ENCODE assay signal across 8 mouse cellular contexts in genomic region chr6:114724351-114724750, GRCm38 (mm10).
DNase-seq lines count a peak whose midpoint lies in the region; ATAC-seq and TF ChIP-seq lines count a peak whose summit lies in the region.
"Had no signal": no experiment of that assay in that cellular context is flagged by ENCODE, and none has a peak within 500 bp of the region (broad histone marks: within the 10 kb centered on the region; RNA-seq: fewer than 3 reads in every experiment).

No protein-coding gene starts in this region.

- no peaks in the 10 kb centered on the region for H3K9me3 ChIP-seq in heart, embryonic 14.5 days (ENCODE audit: control insufficient read depth, low read length)
- H3K9me3 ChIP-seq in heart, embryonic 12.5 days (replicated peaks) = no peaks in the 10 kb centered on the region
- no peaks in the 10 kb centered on the region for H3K9me3 ChIP-seq in ES-Bruce4 (replicated peaks; ENCODE audit: control insufficient read depth, insufficient read depth, low read length, poor library complexity, severe bottlenecking)
- H3K9me3 ChIP-seq: intestine, embryonic 15.5 days had no signal

- DNase-seq in layer of hippocampus, adult 2 months (ENCODE audit: low spot score in 2 of 2) = no peak
- no peak for DNase-seq in layer of hippocampus, postnatal 25 days (ENCODE audit: extremely low spot score in 1 of 2, low spot score in 1 of 2)
- peak; percentile 23 for DNase-seq in fat pad, adult 2 months (ENCODE audit: extremely low read depth, low read depth, low spot score)
- DNase-seq in urinary bladder, postnatal 4 days (ENCODE audit: low spot score in 2 of 2) = no peak

- no peak for TF ChIP-seq POLR2A in ES-Bruce4 (IDR thresholded peaks at IDR 0.05; ENCODE audit: insufficient read depth, low read length)

- no peaks in the 10 kb centered on the region for H3K36me3 ChIP-seq in heart, embryonic 14.5 days (ENCODE audit: control insufficient read depth, insufficient read depth, low read length)
- H3K36me3 ChIP-seq in heart, embryonic 12.5 days = no peaks in the 10 kb centered on the region
- H3K36me3 ChIP-seq in ES-Bruce4 (ENCODE audit: control insufficient read depth, insufficient read depth, low read length, poor library complexity, severe bottlenecking) = no peaks in the 10 kb centered on the region
- H3K36me3 ChIP-seq: intestine, embryonic 15.5 days had no signal

- H3K9ac ChIP-seq in heart, embryonic 14.5 days (ENCODE audit: low read length) = peak overlapping the region; percentile 60
- no peak overlapping the region for H3K9ac ChIP-seq in heart, embryonic 12.5 days
- 0 out of 2 replicates have a peak overlapping the region, but pooled peaks have one; percentile 31 for H3K9ac ChIP-seq in ES-Bruce4 (ENCODE audit: low read depth, poor library complexity, severe bottlenecking)

- no peak for TF ChIP-seq CTCF in layer of hippocampus, adult 2 months (conservative IDR thresholded peaks at IDR 0.05)
- no peak for TF ChIP-seq CTCF in ES-Bruce4 (IDR thresholded peaks at IDR 0.05; ENCODE audit: low read depth, low read length)

- TF ChIP-seq EP300 in ES-Bruce4 (IDR thresholded peaks at IDR 0.05; ENCODE audit: insufficient read depth, low read depth, low read length) = no peak

- no peak overlapping the region for H3K4me3 ChIP-seq in heart, embryonic 14.5 days (ENCODE audit: control insufficient read depth in 1 of 2, insufficient read depth in 1 of 2, low read depth in 1 of 2, low read length in 2 of 2)
- H3K4me3 ChIP-seq in heart, embryonic 12.5 days = no peak overlapping the region
- H3K4me3 ChIP-seq in layer of hippocampus, adult 2 months = no peak overlapping the region
- no peak overlapping the region for H3K4me3 ChIP-seq in ES-Bruce4 (ENCODE audit: low read depth, low read length)
- H3K4me3 ChIP-seq: intestine, embryonic 15.5 days had no signal

- no peak for ATAC-seq in heart, embryonic 14.5 days (ENCODE audit: insufficient number of reproducible peaks, insufficient read depth, low FRiP score, low read depth)
- no peak for ATAC-seq in heart, embryonic 12.5 days (ENCODE audit: insufficient number of reproducible peaks, low FRiP score)

- H3K27me3 ChIP-seq in heart, embryonic 14.5 days (ENCODE audit: control insufficient read depth, insufficient read depth, low read length) = no peaks in the 10 kb centered on the region
- no peaks in the 10 kb centered on the region for H3K27me3 ChIP-seq in heart, embryonic 12.5 days (replicated peaks)
- H3K27me3 ChIP-seq in ES-Bruce4 (ENCODE audit: control insufficient read depth, insufficient read depth, low read length, poor library complexity, severe bottlenecking) = no peaks in the 10 kb centered on the region
- H3K27me3 ChIP-seq: intestine, embryonic 15.5 days had no signal

- 83% methylated on average over 7 of the region's 7 CpGs for WGBS in heart, embryonic 14.5 days
- WGBS in heart, embryonic 12.5 days = 77% methylated on average over 7 of the region's 7 CpGs

- no peak overlapping the region for H3K27ac ChIP-seq in heart, embryonic 14.5 days (replicated peaks in 1 of 2; ENCODE audit: control insufficient read depth in 1 of 2, insufficient read depth in 1 of 2, low read depth in 2 of 2, low read length in 2 of 2)
- no peak overlapping the region for H3K27ac ChIP-seq in heart, embryonic 12.5 days (ENCODE audit: poor library complexity, severe bottlenecking)
- H3K27ac ChIP-seq in layer of hippocampus, adult 2 months = peak overlapping the region; percentile 55; the same call in 1 of the 2 replicates
- H3K27ac ChIP-seq in ES-Bruce4 (ENCODE audit: insufficient read depth, low read length) = no peak overlapping the region

- peak overlapping the region; percentile 31; the same call in 1 of the 2 replicates for H3K4me2 ChIP-seq in heart, embryonic 14.5 days (ENCODE audit: low read length)
- H3K4me2 ChIP-seq in heart, embryonic 12.5 days = no peak overlapping the region

- peaks cover 20 to 30% of the 10 kb centered on the region in 2 experiments for H3K4me1 ChIP-seq in heart, embryonic 14.5 days (ENCODE audit: control insufficient read depth in 2 of 2, insufficient read depth in 2 of 2, low read length in 2 of 2)
- peaks cover 35% of the 10 kb centered on the region for H3K4me1 ChIP-seq in heart, embryonic 12.5 days (replicated peaks)
- H3K4me1 ChIP-seq in ES-Bruce4 (ENCODE audit: control insufficient read depth, insufficient read depth, low read length) = no peaks in the 10 kb centered on the region
